Mouse (Mus musculus): Measurements from ENCODE around the gene Baiap2l1. TPM values are rescaled to one million over a fixed set of nuclear protein-coding genes. Genes with fewer than 3 reads are reported as not detected.

The Baiap2l1 gene
- total and polyA plus RNA-seq, 2 experiments = 7.7 to 7.9 TPM

DNA sequence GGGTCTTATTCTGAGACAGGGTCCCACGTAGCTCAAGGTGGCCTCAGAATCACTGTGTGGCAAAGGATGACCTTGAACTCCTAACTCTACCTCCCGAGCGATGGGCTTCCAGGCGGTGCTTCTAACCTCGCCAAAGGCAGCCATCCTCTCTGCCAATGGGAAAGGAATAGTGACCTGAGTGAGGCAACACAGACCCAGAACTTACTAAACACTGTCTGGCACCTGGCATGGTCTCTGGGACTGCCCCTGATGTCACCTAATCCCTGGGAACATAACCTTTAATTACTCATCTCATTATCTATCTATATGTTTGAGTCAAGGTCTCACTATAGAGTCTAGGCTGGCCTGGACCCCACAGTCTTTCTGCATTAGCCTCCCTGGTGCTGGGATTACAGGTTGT lies 138.0 kb downstream of the Baiap2l1 start:
- Histone ChIP-seq H3K9ac (ENCODE audit: low read depth, low read length) (no peak overlapping the region), H3K4me1 (ENCODE audit: control insufficient read depth, insufficient read depth, low read length) (peaks cover 6% of the 10 kb centered on the region), H3K79me2 (ENCODE audit: control insufficient read depth, insufficient read depth, low read length) (no peaks in the 10 kb centered on the region), H3K4me3 (ENCODE audit: insufficient read depth, low read depth, low read length) (no peak overlapping the region), H3K27ac (replicated peaks; ENCODE audit: insufficient read depth, low read depth, low read length) (no peak overlapping the region), H3K27me3 (ENCODE audit: control insufficient read depth, insufficient read depth, low read length) (no peaks in the 10 kb centered on the region), H3K36me3 (ENCODE audit: control insufficient read depth, insufficient read depth, low read length) (no peaks in the 10 kb centered on the region)
- TF ChIP-seq CTCF (IDR thresholded peaks at IDR 0.05; ENCODE audit: low read depth, low read length) (no peak), POLR2A (IDR thresholded peaks at IDR 0.05; ENCODE audit: extremely low read depth, insufficient read depth, low read length) (no peak)
- 31% methylated on average over 5 of the region's 5 CpGs for WGBS
- DNase-seq (ENCODE audit: extremely low read depth, low read depth, low spot score) = peak; percentile 61

DNA sequence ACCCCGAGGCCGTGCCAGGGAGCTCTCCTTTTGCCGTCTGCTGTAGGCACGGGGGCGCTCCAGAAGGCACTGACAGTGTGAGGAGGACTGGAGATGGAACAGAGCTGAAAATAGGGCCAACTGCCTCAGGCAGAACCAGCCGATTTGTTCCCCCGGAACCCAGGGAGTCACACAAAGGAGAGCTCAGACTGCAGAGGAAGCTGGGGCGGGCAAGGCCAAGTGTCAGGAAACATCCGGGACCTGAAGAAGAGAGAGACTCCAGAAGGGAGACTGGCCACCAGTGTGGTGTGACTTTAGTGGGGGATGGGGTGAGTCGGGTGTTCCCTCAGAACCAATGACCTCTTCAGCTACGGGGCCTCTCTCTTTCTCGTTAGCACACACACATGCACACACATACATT lies 138.6 kb downstream of the Baiap2l1 start:
- Histone ChIP-seq H3K27me3 (ENCODE audit: control insufficient read depth, insufficient read depth, low read length) (no peaks in the 10 kb centered on the region), H3K36me3 (ENCODE audit: control insufficient read depth, insufficient read depth, low read length) (no peaks in the 10 kb centered on the region), H3K4me1 (ENCODE audit: control insufficient read depth, insufficient read depth, low read length) (peaks cover 2% of the 10 kb centered on the region), H3K9ac (ENCODE audit: low read depth, low read length) (no peak overlapping the region), H3K27ac (replicated peaks; ENCODE audit: insufficient read depth, low read depth, low read length) (peak overlapping the region; percentile 37), H3K4me3 (ENCODE audit: insufficient read depth, low read depth, low read length) (no peak overlapping the region), H3K79me2 (ENCODE audit: control insufficient read depth, insufficient read depth, low read length) (no peaks in the 10 kb centered on the region)
- no peak for TF ChIP-seq CTCF (IDR thresholded peaks at IDR 0.05; ENCODE audit: low read depth, low read length)
- no peak for TF ChIP-seq POLR2A (IDR thresholded peaks at IDR 0.05; ENCODE audit: extremely low read depth, insufficient read depth, low read length)
- no peak for DNase-seq (ENCODE audit: extremely low read depth, low read depth, low spot score)
- WGBS = 73% methylated on average over 12 of the region's 12 CpGs

DNA sequence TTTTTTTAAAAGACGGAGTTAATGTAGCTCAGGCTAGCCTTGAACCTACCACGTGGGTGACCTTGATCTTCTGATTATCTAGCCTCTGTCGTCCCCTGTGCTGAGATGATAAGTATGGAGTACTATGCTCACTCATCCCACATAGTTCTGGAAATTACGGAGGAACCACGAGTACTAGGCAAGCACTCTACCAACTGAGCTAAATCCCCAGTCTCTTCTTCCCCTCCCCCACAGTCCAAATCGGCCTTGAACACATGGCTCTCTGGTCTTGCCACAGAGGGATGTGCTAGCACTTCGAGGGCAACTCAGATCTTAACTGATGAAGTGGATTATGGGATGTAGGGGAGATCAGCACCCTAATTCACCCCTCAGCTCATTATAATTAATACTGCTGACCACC lies 139.9 kb downstream of the Baiap2l1 start:
- WGBS = 87% methylated on average over 7 of the region's 7 CpGs
- H3K79me2 ChIP-seq (ENCODE audit: control insufficient read depth, insufficient read depth, low read length) = no peaks in the 10 kb centered on the region
- H3K9ac ChIP-seq (ENCODE audit: low read depth, low read length) = no peak overlapping the region
- no peak overlapping the region for H3K27ac ChIP-seq (replicated peaks; ENCODE audit: insufficient read depth, low read depth, low read length)
- TF ChIP-seq POLR2A (IDR thresholded peaks at IDR 0.05; ENCODE audit: extremely low read depth, insufficient read depth, low read length) (no peak), CTCF (IDR thresholded peaks at IDR 0.05; ENCODE audit: low read depth, low read length) (no peak)
- H3K27me3 ChIP-seq (ENCODE audit: control insufficient read depth, insufficient read depth, low read length) = no peaks in the 10 kb centered on the region
- DNase-seq (ENCODE audit: extremely low read depth, low read depth, low spot score) = no peak
- peaks cover 4% of the 10 kb centered on the region; the same call in 1 of the 2 replicates for H3K36me3 ChIP-seq (ENCODE audit: control insufficient read depth, insufficient read depth, low read length)
- peaks cover 2% of the 10 kb centered on the region for H3K4me1 ChIP-seq (ENCODE audit: control insufficient read depth, insufficient read depth, low read length)
- H3K4me3 ChIP-seq (ENCODE audit: insufficient read depth, low read depth, low read length) = no peak overlapping the region

DNA sequence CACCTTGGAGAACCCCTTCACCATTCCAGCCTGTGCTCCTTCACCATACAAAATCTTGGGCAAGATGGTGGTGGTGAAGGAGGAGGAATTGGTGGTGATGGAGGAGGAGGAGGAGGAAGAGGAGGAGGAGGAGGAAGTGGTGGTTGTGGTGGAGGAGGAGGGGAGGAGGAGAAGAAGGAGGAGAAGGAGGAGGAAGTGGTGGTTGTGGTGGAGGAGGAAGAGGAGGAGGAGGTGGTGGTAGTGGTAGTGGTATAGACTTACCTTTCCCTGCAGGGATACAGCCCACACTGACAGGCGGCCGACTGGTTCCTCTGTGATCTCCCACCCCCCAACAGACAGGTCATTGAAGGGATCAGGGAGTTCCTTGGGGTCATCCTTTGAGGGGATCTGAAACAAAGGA lies 141.9 kb downstream of the Baiap2l1 start:
- WGBS = 75% methylated on average over 2 of the region's 2 CpGs
- H3K4me3 ChIP-seq (ENCODE audit: insufficient read depth, low read depth, low read length) = no peak overlapping the region
- H3K27ac ChIP-seq (replicated peaks; ENCODE audit: insufficient read depth, low read depth, low read length) = no peak overlapping the region
- no peak for DNase-seq (ENCODE audit: extremely low read depth, low read depth, low spot score)
- no peaks in the 10 kb centered on the region for H3K79me2 ChIP-seq (ENCODE audit: control insufficient read depth, insufficient read depth, low read length)
- TF ChIP-seq POLR2A (IDR thresholded peaks at IDR 0.05; ENCODE audit: extremely low read depth, insufficient read depth, low read length) (no peak), CTCF (IDR thresholded peaks at IDR 0.05; ENCODE audit: low read depth, low read length) (no peak)
- H3K9ac ChIP-seq (ENCODE audit: low read depth, low read length) = no peak overlapping the region
- H3K4me1 ChIP-seq (ENCODE audit: control insufficient read depth, insufficient read depth, low read length) = peaks cover 2% of the 10 kb centered on the region
- no peaks in the 10 kb centered on the region for H3K27me3 ChIP-seq (ENCODE audit: control insufficient read depth, insufficient read depth, low read length)
- peaks cover 5% of the 10 kb centered on the region; the same call in 1 of the 2 replicates for H3K36me3 ChIP-seq (ENCODE audit: control insufficient read depth, insufficient read depth, low read length)

Other genes starting within 250 kb of the Baiap2l1 start
- gene Bhlha15, start 167.8 kb downstream of the Baiap2l1 start, total RNA-seq (2014; rRNA removed) = 0.13 and 0.18 TPM in 2 replicates
- 0.04 and 0.70 TPM in 2 replicates for gene Bhlha15, start 167.8 kb downstream of the Baiap2l1 start, polyA plus RNA-seq (2012; rRNA removed)
- 5.9 and 6.6 TPM in 2 replicates for gene Tecpr1, start 134.5 kb downstream of the Baiap2l1 start, total RNA-seq (2014; rRNA removed)
- 9.3 and 13.0 TPM in 2 replicates for gene Tecpr1, start 134.5 kb downstream of the Baiap2l1 start, polyA plus RNA-seq (2012; rRNA removed)
- 24.9 and 29.5 TPM in 2 replicates for gene Bri3, start 113.7 kb downstream of the Baiap2l1 start, total RNA-seq (2014; rRNA removed)
- gene Bri3, start 113.7 kb downstream of the Baiap2l1 start, polyA plus RNA-seq (2012; rRNA removed) = 74.6 and 85.7 TPM in 2 replicates
- gene Nptx2, start 187.8 kb upstream of the Baiap2l1 start, total RNA-seq (2014; rRNA removed) = 0.09 TPM in 1 of 2 replicates, not detected in the other
- gene Nptx2, start 187.8 kb upstream of the Baiap2l1 start, polyA plus RNA-seq (2012; rRNA removed) = 0.05 TPM in 1 of 2 replicates, not detected in the other

Measured in liver, adult 2 months (tissue).